Mouse (Mus musculus) skeletal muscle tissue, adult 2 months (tissue): ENCODE results near the gene Gdf1.

Experiments used
- DNase-seq: peaks from one replicate; pipeline ENCODE4 v3.0.0-alpha.2; 2012; ENCODE audit warnings: low read depth, low spot score

Gdf1 gene

DNA sequence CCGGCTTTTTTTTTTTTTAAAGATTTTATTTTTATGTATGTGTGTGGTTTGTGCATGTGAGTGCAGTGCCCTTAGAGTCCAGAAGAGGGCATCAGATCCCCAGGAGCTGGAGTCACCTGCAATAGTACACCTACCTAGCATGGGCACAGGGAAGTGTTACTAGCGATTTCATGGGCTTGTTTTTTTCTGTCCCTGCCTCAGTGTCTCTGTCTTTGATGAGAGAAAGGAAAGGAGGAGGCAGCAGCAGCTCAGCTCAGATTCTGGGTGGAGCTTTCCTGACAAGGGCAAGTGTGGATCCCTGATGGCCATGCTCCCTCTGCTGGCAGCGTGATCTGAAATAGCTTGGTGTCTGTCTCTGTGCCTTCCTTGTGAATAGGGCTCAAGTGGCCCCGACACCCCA is 31.2 kb downstream of the Gdf1 start:
- no peak for DNase-seq

DNA sequence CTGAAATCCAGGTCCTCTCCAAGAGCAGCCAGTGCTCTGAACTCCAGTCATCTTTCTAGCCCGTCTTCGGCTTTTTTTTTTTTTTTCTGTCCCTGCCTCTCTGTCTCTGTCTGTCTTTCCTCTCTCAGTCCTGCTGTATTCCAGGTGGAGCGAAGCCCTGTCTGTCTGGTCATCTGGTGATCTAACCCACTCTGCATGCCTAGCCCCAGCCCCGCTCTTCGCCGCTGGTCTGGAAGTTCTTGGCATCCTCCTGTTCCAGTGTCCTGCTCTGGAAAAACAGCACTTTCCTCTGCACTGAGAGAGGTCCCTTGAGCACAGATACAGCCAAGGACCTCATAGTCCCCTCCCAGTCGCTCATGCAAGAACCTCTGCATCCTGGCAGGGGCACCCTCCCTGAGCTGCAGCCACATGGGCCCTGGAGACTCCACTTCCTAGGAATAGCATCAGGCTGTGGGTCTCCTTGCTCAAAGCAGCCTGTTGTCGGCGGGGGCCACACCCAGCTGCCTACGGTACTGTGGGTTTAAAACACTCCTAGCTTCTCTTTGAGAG is 31.9 kb downstream of the Gdf1 start:
- peak; percentile 58 for DNase-seq

DNA sequence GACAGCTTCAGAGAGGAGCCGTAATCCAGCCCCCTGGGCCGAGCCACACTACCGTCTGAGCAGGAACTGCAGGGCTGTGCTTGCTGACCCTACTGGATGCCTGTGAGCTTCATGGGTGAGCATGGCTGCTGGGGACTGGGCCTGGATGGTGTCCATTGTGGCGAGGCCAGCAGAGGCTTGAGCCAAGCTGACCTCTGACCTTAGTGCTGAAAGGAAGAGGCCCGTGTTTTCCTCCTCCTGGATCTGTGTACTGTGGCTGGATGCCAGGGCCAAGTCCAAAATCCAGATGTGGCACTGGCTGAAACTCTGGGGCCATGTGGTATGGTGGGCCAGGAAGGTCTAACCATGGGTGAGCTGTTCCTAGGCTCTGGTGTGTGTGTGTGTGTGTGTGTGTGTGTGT is 34.4 kb downstream of the Gdf1 start:
- DNase-seq, result peak; percentile 60

DNA sequence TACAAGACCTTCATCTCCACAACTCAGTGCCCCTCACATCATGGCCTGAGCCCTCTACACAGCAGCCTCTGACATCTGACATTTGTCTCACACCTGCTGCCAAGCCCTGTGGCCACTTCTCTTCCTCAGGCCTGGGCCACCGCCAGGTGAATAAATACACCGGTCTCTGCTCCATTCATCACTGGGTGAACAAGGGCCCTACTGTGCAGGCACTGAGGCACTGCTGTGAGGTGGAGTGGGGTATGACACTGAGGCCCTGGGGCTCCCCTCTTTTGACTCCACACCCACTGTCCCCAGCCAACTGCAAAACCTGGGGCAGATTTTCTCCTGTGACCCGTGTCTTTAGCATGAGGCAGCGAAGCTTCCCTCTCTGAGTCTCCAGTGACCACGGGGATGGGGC is 37.0 kb downstream of the Gdf1 start:
- no peak for DNase-seq

DNA sequence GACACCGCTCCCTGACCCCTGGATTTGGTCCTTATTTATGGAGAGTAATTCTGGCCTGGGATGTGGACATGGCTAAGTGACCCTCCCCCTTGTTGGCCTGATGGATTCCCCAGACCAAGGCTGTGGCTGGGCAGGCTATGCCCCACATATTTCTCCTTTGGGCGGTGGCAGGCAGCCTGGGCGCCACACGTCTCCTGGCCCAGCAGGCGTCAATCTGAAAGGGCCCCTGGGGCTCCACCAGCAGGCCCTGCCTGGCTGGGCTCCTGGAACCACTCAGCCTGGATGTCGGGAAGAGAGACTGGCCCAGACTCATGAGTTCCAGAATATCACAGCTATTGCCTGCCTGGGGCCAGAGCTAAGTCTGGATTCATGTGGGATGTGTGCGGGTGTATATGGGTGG is 40.9 kb downstream of the Gdf1 start:
- no peak for DNase-seq

- no peak for DNase-seq
Measured at GRCm38 (mm10) chr8:70371951-70372350, 42.3 kb downstream of the Gdf1 start.

DNA sequence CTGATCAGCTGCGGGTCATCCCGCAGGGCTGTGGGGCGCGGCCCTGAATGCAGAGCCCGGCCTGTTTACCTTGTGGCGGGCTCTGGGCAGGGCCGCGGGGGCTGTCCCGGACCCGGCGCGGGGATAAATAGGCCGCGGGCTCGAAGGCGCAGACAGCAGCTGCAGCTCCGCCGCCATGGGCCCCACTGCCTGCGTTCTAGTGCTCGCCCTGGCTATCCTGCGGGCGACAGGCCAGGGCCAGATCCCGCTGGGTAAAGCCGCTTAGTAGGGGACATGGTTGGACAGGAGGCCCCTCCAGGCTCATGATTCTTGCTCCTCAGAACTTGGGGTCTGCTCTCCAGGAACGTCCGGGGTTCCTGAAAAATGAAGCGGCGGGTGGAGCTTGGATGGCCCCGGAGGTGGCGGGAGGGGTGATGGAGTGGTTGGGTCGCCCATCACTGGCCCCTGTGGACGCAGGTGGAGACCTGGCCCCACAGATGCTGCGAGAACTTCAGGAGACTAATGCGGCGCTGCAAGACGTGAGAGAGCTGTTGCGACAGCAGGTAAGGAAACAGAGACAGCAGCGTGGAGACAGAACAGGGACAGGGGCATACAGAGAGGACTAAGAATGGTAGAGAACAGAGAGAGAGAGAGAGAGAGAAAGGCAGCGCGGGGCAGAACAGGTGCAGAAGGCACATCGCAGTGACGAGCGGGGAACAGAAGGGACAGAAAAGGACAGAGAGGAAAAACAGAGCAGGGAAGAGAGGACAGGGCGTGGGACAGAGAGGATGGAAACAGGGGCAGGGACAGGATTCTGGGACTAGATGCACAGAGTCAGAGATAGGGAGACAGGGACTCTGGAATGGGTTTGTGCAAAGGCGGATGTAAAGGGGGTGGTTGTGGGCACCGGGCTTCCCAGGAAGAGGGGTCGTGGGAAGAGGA is 44.0 kb downstream of the Gdf1 start, which contains the start of gene Comp:
TSS of gene Comp (plus strand) at position 162 of the 921 bp plus-strand sequence.
- DNase-seq, result no peak

- DNase-seq, result no peak
Measured at GRCm38 (mm10) chr8:70374318-70374927, 44.8 kb downstream of the Gdf1 start.

DNA sequence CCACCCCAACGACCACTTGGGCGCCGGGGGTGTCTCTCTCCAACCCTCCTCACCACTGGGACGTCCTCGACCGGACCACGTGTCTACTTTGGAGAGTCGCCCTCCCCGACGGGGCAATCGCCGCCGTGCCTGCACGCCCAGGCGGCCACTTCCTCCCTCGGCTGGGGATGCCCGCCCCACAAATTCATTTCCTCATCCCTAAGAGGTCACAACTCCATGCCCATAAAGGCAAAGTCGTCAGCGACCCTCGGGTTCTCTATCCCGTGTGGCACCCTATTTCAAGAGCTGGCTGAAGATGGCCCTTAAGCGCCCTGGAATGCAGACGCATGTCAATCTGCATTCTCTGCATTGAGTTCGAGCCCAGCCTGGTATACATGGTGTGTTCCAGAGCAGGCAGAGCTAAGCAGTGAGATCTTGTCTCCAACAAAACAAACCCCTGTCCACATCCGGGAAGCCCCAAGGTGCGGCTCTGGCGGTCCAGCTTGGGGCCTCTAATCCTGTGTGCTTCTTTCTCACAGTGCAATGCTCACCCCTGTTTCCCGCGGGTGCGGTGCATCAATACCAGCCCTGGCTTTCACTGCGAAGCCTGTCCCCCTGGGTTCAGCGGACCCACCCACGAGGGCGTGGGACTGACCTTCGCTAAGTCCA is 45.7 kb downstream of the Gdf1 start:
- no peak for DNase-seq

GRCm38 (mm10) chr8:70376275-70376741 is 46.7 kb downstream of the Gdf1 start:
- DNase-seq, result no peak

DNA sequence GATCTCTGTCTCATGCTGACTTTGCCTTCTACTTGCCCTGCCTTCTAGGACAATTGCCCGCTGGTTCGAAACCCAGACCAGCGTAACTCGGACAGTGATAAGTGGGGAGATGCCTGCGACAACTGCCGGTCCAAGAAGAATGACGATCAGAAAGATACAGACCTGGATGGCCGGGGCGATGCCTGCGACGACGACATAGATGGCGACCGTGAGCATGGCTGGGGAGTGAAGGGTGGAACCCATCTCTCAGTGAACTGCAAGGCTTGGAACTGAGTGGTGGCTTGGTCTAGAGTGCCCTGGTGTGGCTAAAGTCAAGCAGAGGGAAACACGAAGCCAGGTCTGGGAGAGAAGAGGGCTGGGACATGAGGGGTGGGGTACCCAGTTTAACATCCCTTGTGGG is 47.4 kb downstream of the Gdf1 start:
- no peak for DNase-seq

DNA sequence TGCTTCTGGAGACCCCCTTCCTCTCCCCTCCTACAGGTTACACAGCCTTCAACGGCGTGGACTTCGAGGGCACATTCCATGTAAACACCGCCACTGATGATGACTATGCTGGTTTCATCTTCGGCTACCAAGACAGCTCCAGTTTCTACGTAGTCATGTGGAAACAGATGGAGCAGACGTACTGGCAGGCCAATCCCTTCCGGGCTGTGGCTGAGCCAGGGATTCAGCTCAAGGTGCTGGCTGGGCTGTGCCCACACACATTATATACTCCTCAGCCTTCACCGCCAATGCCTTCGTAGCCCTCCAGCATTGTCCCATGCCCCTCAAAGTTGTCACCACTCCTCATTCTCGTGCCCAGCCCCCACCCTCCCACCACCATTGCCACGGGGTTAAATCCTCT is 50.5 kb downstream of the Gdf1 start:
- DNase-seq, result no peak
